In genomic region chr7:116457391-116457790, GRCm38 (mm10) we compare ENCODE assay signal across 14 mouse cellular contexts. TPM values are rescaled to one million over a fixed set of nuclear protein-coding genes. Genes with fewer than 3 reads are reported as not detected.
A peak's percentile ranks its signal among the peaks of the same experiment; 100 is the strongest.
DNase-seq lines count a peak whose midpoint lies in the region; ATAC-seq and TF ChIP-seq lines count a peak whose summit lies in the region.
"Had no signal": no experiment of that assay in that cellular context is flagged by ENCODE, and none has a peak within 500 bp of the region (broad histone marks: within the 10 kb centered on the region; RNA-seq: fewer than 3 reads in every experiment).

No protein-coding gene starts in this region.

- H3K36me3 ChIP-seq in kidney, adult 2 months (ENCODE audit: control insufficient read depth, insufficient read depth, low read length), result no peaks in the 10 kb centered on the region
- H3K36me3 ChIP-seq in kidney, embryonic 15.5 days, result no peaks in the 10 kb centered on the region
- no peaks in the 10 kb centered on the region for H3K36me3 ChIP-seq in midbrain, embryonic 13.5 days
- H3K36me3 ChIP-seq: heart, embryonic 13.5 days; limb, embryonic 12.5 days; midbrain, embryonic 15.5 days had no signal

- 65% methylated on average over 6 of the region's 6 CpGs for WGBS in kidney, adult 2 months
- 78% methylated on average over 6 of the region's 6 CpGs for WGBS in kidney, embryonic 15.5 days
- 83% methylated on average over 6 of the region's 6 CpGs for WGBS in midbrain, embryonic 13.5 days

- 0 out of 2 replicates have a peak overlapping the region, but pooled peaks have one; percentile 39 for H3K27ac ChIP-seq in kidney, adult 2 months (ENCODE audit: insufficient read depth, low read depth, low read length)
- H3K27ac ChIP-seq in kidney, embryonic 15.5 days, result no peak overlapping the region
- H3K27ac ChIP-seq in midbrain, embryonic 13.5 days, result no peak overlapping the region
- H3K27ac ChIP-seq: heart, embryonic 13.5 days; limb, embryonic 12.5 days; midbrain, embryonic 15.5 days had no signal

- no peaks in the 10 kb centered on the region for H3K9me3 ChIP-seq in kidney, embryonic 15.5 days (replicated peaks)
- H3K9me3 ChIP-seq in midbrain, embryonic 13.5 days, result no peaks in the 10 kb centered on the region
- H3K9me3 ChIP-seq: heart, embryonic 13.5 days; limb, embryonic 12.5 days; midbrain, embryonic 15.5 days had no signal

- DNase-seq in kidney, adult 2 months, result peak; percentile 17
- DNase-seq in NIH3T3 (ENCODE audit: low read depth) (peak; percentile 75), adipocyte (ENCODE audit: low spot score) (peak; percentile 9)
- peak; percentile 65 for DNase-seq in lung, postnatal 10 days
- no peak for DNase-seq in frontal cortex, postnatal 14 days (ENCODE audit: low spot score in 2 of 2)
- no peak for DNase-seq in cerebellum, postnatal 10 days
- DNase-seq: adrenal gland, adult 8-10 months; cerebellum, adult 9-10 months had no signal

- no peak overlapping the region for H3K9ac ChIP-seq in kidney, embryonic 15.5 days
- H3K9ac ChIP-seq in midbrain, embryonic 13.5 days (replicated peaks), result no peak overlapping the region
- H3K9ac ChIP-seq: heart, embryonic 13.5 days; limb, embryonic 12.5 days; midbrain, embryonic 15.5 days had no signal

- no peak overlapping the region for H3K4me3 ChIP-seq in kidney, adult 2 months (ENCODE audit: insufficient read depth, low read depth, low read length)
- no peak overlapping the region for H3K4me3 ChIP-seq in kidney, embryonic 15.5 days (replicated peaks)
- H3K4me3 ChIP-seq in midbrain, embryonic 13.5 days (replicated peaks), result no peak overlapping the region
- H3K4me3 ChIP-seq: heart, embryonic 13.5 days; limb, embryonic 12.5 days; midbrain, embryonic 15.5 days had no signal

- no peak overlapping the region for H3K4me2 ChIP-seq in kidney, embryonic 15.5 days
- no peak overlapping the region for H3K4me2 ChIP-seq in midbrain, embryonic 13.5 days (replicated peaks)
- H3K4me2 ChIP-seq: heart, embryonic 13.5 days; limb, embryonic 12.5 days; midbrain, embryonic 15.5 days had no signal

- TF ChIP-seq CTCF in kidney, adult 2 months (conservative IDR thresholded peaks at IDR 0.05; ENCODE audit: insufficient read depth, insufficient read length, low read depth, low read length), result no peak

- no peak for ATAC-seq in kidney, embryonic 15.5 days (replicated peaks; ENCODE audit: low FRiP score)
- no peak for ATAC-seq in midbrain, embryonic 13.5 days
- ATAC-seq: hindbrain, embryonic 16.5 days; midbrain, embryonic 15.5 days had no signal

- H3K27me3 ChIP-seq in kidney, adult 2 months (replicated peaks; ENCODE audit: control insufficient read depth, insufficient read depth, low read length), result no peaks in the 10 kb centered on the region
- no peaks in the 10 kb centered on the region for H3K27me3 ChIP-seq in kidney, embryonic 15.5 days
- no peaks in the 10 kb centered on the region for H3K27me3 ChIP-seq in midbrain, embryonic 13.5 days
- H3K27me3 ChIP-seq: heart, embryonic 13.5 days; limb, embryonic 12.5 days; midbrain, embryonic 15.5 days had no signal

- peaks cover 5% of the 10 kb centered on the region; the same call in 1 of the 2 replicates for H3K4me1 ChIP-seq in kidney, adult 2 months (ENCODE audit: control insufficient read depth, insufficient read depth, low read length)
- H3K4me1 ChIP-seq in kidney, embryonic 15.5 days, result no peaks in the 10 kb centered on the region
- no peaks in the 10 kb centered on the region for H3K4me1 ChIP-seq in midbrain, embryonic 13.5 days (replicated peaks)
- H3K4me1 ChIP-seq: midbrain, embryonic 15.5 days had no signal

- TF ChIP-seq POLR2A in kidney, adult 2 months (IDR thresholded peaks at IDR 0.05; ENCODE audit: low read depth, low read length), result no peak

RNA-seq across cellular contexts. Expression of gene Pik3c2a, which starts 14.1 kb away (rescaled TPM):
- polyA plus RNA-seq in kidney, adult 2 months (2012; rRNA removed), result 5.9 and 8.7 TPM in 2 replicates
- polyA plus RNA-seq in kidney, embryonic 15.5 days (2015; fragmentation: Nextera tagmentation; extraction: Ambion mirVana), result 30.5 and 33.1 TPM in 2 replicates
- polyA plus RNA-seq in midbrain, embryonic 13.5 days (2015; fragmentation: Nextera tagmentation; extraction: Ambion mirVana), result 20.4 and 22.3 TPM in 2 replicates

RNA-seq across cellular contexts. Expression of gene Nucb2, which starts 46.8 kb away (rescaled TPM):
- 2.5 and 3.1 TPM in 2 replicates for polyA plus RNA-seq in kidney, adult 2 months (2012; rRNA removed)
- 14.3 and 15.2 TPM in 2 replicates for polyA plus RNA-seq in kidney, embryonic 15.5 days (2015; fragmentation: Nextera tagmentation; extraction: Ambion mirVana)
- 20.2 and 25.0 TPM in 2 replicates for polyA plus RNA-seq in midbrain, embryonic 13.5 days (2015; fragmentation: Nextera tagmentation; extraction: Ambion mirVana)

Comparison
In these comparisons a context has a peak if more than half of its experiments do, and no peak if none do; other contexts are left out.
1. DNase-seq: peak in kidney, adult 2 months (single experiment), NIH3T3 (single experiment), adipocyte (single experiment) and lung, postnatal 10 days (single experiment); none in frontal cortex, postnatal 14 days (0 of 2) and cerebellum, postnatal 10 days (0 of 2).